Mouse (Mus musculus): ENCODE results near the gene Usp13. TPM values are rescaled to one million over a fixed set of nuclear protein-coding genes. Genes with fewer than 3 reads are reported as not detected.

Usp13 gene
- polyA plus RNA-seq, 1 experiment from 2014 or later: 55.5 TPM

GRCm38 (mm10) chr3:32871081-32871480 is 53.7 kb downstream of the Usp13 start:
- Histone ChIP-seq H3K9me3 (replicated peaks) (no peaks in the 10 kb centered on the region), H3K9ac (no peak overlapping the region), H3K36me3 (peaks cover 22% of the 10 kb centered on the region), H3K27me3 (no peaks in the 10 kb centered on the region), H3K27ac (no peak overlapping the region), H3K4me2 (no peak overlapping the region), H3K4me1 (replicated peaks) (no peaks in the 10 kb centered on the region), H3K4me3 (no peak overlapping the region)
- no peak for ATAC-seq (replicated peaks; ENCODE audit: insufficient number of reproducible peaks, insufficient read depth, low FRiP score, low read depth)
- WGBS: 72% methylated on average over 3 of the region's 3 CpGs

- 90% methylated on average over 8 of the region's 8 CpGs for WGBS
- no peaks in the 10 kb centered on the region for H3K9me3 ChIP-seq (replicated peaks)
- H3K27ac ChIP-seq: no peak overlapping the region
- no peak for ATAC-seq (replicated peaks; ENCODE audit: insufficient number of reproducible peaks, insufficient read depth, low FRiP score, low read depth)
- H3K4me3 ChIP-seq: no peak overlapping the region
- peaks cover 26% of the 10 kb centered on the region for H3K36me3 ChIP-seq
- H3K4me1 ChIP-seq (replicated peaks): no peaks in the 10 kb centered on the region
- H3K27me3 ChIP-seq: no peaks in the 10 kb centered on the region
- no peak overlapping the region for H3K9ac ChIP-seq
- H3K4me2 ChIP-seq: no peak overlapping the region
Observed at GRCm38 (mm10) chr3:32886386-32886785, 69.0 kb downstream of the Usp13 start.

DNA sequence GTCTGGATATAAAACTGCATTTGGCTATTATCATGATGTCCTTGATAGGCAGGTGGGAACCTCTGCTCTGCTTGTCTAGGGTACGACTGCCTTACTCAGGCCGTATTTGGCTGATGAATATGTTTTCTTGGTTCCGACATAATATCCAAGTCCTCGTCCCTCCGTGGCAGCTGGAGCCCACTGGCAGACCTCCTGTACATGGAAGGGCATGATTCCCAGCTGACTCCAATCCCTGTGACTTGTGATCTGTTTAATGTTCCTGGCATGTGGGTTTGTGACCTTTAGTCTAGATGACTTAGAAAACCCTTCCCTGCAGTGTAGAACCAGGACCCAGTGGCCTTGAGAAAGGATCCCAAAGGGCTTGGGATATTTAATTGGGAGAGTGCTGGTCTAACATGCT is 71.5 kb downstream of the Usp13 start:
- no peaks in the 10 kb centered on the region; the same call in 1 of the 2 replicates for H3K4me1 ChIP-seq (replicated peaks)
- no peaks in the 10 kb centered on the region for H3K27me3 ChIP-seq
- no peaks in the 10 kb centered on the region for H3K9me3 ChIP-seq (replicated peaks)
- WGBS: 88% methylated on average over 5 of the region's 5 CpGs
- H3K27ac ChIP-seq: no peak overlapping the region
- H3K4me2 ChIP-seq: no peak overlapping the region
- H3K9ac ChIP-seq: no peak overlapping the region
- no peak overlapping the region for H3K4me3 ChIP-seq
- no peak for ATAC-seq (replicated peaks; ENCODE audit: insufficient number of reproducible peaks, insufficient read depth, low FRiP score, low read depth)
- H3K36me3 ChIP-seq: peaks cover 16% of the 10 kb centered on the region

- H3K36me3 ChIP-seq: peaks cover 26% of the 10 kb centered on the region
- WGBS: 90% methylated on average over 4 of the region's 4 CpGs
- H3K4me1 ChIP-seq (replicated peaks): no peaks in the 10 kb centered on the region; the same call in 1 of the 2 replicates
- H3K27me3 ChIP-seq: no peaks in the 10 kb centered on the region
- H3K27ac ChIP-seq: no peak overlapping the region
- H3K9ac ChIP-seq: no peak overlapping the region
- H3K4me2 ChIP-seq: no peak overlapping the region
- H3K4me3 ChIP-seq: no peak overlapping the region
- H3K9me3 ChIP-seq (replicated peaks): no peaks in the 10 kb centered on the region
- ATAC-seq (replicated peaks; ENCODE audit: insufficient number of reproducible peaks, insufficient read depth, low FRiP score, low read depth): no peak
Observed at GRCm38 (mm10) chr3:32890174-32890573, 72.8 kb downstream of the Usp13 start.

DNA sequence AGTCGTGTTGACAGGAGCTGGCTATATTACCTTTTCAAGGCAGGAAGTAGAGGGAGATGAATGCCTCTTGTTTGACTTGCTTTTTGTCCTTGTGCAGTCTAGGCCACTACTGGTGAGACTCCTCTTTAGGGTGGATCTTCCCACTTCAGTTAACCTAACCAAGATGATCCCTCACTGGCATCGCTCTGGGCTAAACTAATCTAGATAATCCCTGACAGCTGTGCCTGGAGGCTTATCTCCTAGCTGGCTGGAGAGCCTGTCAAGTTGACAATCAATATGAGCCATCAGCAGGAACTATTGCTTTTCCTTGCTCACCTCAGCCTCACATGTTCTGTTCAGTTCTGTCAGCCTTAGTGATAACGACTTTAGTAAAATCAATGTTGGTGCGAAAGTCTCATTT is 86.1 kb downstream of the Usp13 start:
- no peak overlapping the region for H3K27ac ChIP-seq
- no peak overlapping the region for H3K4me2 ChIP-seq
- peaks cover 9% of the 10 kb centered on the region for H3K36me3 ChIP-seq
- no peaks in the 10 kb centered on the region for H3K27me3 ChIP-seq
- H3K9ac ChIP-seq: no peak overlapping the region
- no peaks in the 10 kb centered on the region for H3K9me3 ChIP-seq (replicated peaks)
- ATAC-seq (replicated peaks; ENCODE audit: insufficient number of reproducible peaks, insufficient read depth, low FRiP score, low read depth): no peak
- 48% methylated on average over 4 of the region's 4 CpGs for WGBS
- H3K4me1 ChIP-seq (replicated peaks): peaks cover 25% of the 10 kb centered on the region
- H3K4me3 ChIP-seq: no peak overlapping the region

DNA sequence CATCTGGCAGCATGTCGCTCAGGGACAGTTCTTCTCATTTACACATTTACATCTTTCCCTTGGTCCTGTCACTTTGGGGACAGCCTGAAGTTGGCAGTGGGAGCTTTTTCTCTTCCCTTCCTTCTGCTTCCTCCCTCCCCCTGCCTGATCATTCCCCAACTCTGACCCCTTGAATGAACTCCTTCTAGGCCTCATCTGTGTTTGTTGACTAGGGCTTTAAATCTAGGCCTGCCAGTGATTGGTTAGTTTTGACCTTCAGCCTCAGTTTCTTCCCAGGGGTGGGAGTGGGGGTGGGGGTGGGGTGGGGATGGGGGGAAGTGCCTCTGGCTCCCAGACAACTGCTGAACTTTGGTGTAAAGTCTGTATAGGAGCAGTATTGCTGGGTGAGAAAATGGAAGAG is 87.3 kb downstream of the Usp13 start:
- H3K4me3 ChIP-seq: no peak overlapping the region
- no peaks in the 10 kb centered on the region for H3K27me3 ChIP-seq
- no peak for ATAC-seq (replicated peaks; ENCODE audit: insufficient number of reproducible peaks, insufficient read depth, low FRiP score, low read depth)
- peaks cover 34% of the 10 kb centered on the region for H3K4me1 ChIP-seq (replicated peaks)
- no peaks in the 10 kb centered on the region for H3K9me3 ChIP-seq (replicated peaks)
- 58% methylated on average over 1 of the region's 1 CpGs for WGBS
- peaks cover 9% of the 10 kb centered on the region for H3K36me3 ChIP-seq
- H3K9ac ChIP-seq: no peak overlapping the region
- peak overlapping the region; percentile 53 for H3K27ac ChIP-seq
- H3K4me2 ChIP-seq: no peak overlapping the region

- Histone ChIP-seq H3K27me3 (no peaks in the 10 kb centered on the region), H3K4me1 (replicated peaks) (peaks cover 38% of the 10 kb centered on the region), H3K36me3 (peaks cover 9% of the 10 kb centered on the region), H3K9me3 (replicated peaks) (no peaks in the 10 kb centered on the region), H3K4me2 (no peak overlapping the region), H3K4me3 (no peak overlapping the region), H3K27ac (peak overlapping the region; percentile 39), H3K9ac (no peak overlapping the region)
- no peak for ATAC-seq (replicated peaks; ENCODE audit: insufficient number of reproducible peaks, insufficient read depth, low FRiP score, low read depth)
- 60% methylated on average over 8 of the region's 8 CpGs for whole genome bisulfite sequencing
Observed at GRCm38 (mm10) chr3:32905850-32906779, 88.8 kb downstream of the Usp13 start.

DNA sequence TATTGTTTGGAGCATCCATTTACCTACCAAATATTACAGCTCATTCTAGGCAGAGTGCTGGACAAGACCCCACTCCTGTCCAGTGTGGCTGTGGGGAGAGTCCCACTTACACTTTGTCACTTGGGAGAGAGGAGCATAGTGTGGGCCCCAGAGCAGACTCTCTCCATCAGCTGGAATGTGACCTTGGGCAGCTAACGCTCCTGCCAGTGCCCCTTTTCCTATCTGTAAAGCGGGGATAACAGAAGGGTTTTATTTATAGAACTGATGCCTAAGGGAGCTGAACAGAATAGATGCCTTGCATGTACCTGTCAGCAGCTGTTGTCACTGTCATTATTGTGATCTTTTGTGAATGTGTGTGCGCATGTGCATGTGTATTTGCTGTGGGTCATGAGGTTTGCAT is 91.1 kb downstream of the Usp13 start:
- H3K4me1 ChIP-seq (replicated peaks): peaks cover 38% of the 10 kb centered on the region
- no peaks in the 10 kb centered on the region for H3K9me3 ChIP-seq (replicated peaks)
- peaks cover 9% of the 10 kb centered on the region; the same call in 1 of the 2 replicates for H3K36me3 ChIP-seq
- H3K4me3 ChIP-seq: no peak overlapping the region
- no peaks in the 10 kb centered on the region for H3K27me3 ChIP-seq
- WGBS: 32% methylated on average over 3 of the region's 3 CpGs
- peak; percentile 82 for ATAC-seq (replicated peaks; ENCODE audit: insufficient number of reproducible peaks, insufficient read depth, low FRiP score, low read depth)
- no peak overlapping the region for H3K9ac ChIP-seq
- peak overlapping the region; percentile 34 for H3K4me2 ChIP-seq
- H3K27ac ChIP-seq: peak overlapping the region; percentile 90

DNA sequence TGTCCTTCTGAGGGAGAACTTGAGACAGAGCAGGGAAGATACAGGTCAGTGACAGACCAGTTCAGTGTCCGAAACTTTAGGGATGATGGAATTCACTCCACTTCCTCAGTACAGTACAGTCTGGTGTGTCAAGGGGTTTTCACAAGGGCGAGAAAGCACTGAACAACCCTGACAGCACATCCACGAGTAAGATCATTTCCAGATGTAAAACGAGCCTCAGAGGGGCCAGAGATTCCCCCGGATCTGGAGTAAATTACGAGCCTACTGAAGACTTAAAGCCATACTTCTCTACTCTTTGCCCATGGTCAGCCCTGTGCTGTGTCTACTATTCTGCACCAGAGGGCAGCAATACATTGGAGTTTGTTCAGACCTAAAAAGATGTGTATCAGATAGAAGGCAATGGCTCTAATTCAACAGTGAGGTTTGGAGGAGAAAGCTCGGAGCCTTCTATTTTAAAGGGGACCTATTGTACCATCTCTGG is 92.8 kb downstream of the Usp13 start:
- Histone ChIP-seq H3K9me3 (replicated peaks) (no peaks in the 10 kb centered on the region), H3K4me2 (no peak overlapping the region), H3K9ac (no peak overlapping the region), H3K36me3 (peaks cover 24% of the 10 kb centered on the region), H3K27ac (0 out of 2 replicates have a peak overlapping the region, but pooled peaks have one; percentile 8), H3K4me3 (no peak overlapping the region), H3K4me1 (replicated peaks) (peaks cover 29% of the 10 kb centered on the region), H3K27me3 (no peaks in the 10 kb centered on the region)
- WGBS: 44% methylated on average over 7 of the region's 7 CpGs
- no peak for ATAC-seq (replicated peaks; ENCODE audit: insufficient number of reproducible peaks, insufficient read depth, low FRiP score, low read depth)

- Histone ChIP-seq H3K9ac (no peak overlapping the region), H3K9me3 (replicated peaks) (no peaks in the 10 kb centered on the region), H3K27ac (no peak overlapping the region), H3K36me3 (peaks cover 75% of the 10 kb centered on the region), H3K4me2 (no peak overlapping the region), H3K4me3 (no peak overlapping the region), H3K4me1 (replicated peaks) (no peaks in the 10 kb centered on the region), H3K27me3 (no peaks in the 10 kb centered on the region)
- ATAC-seq (replicated peaks; ENCODE audit: insufficient number of reproducible peaks, insufficient read depth, low FRiP score, low read depth): no peak
- WGBS: 87% methylated on average over 6 of the region's 6 CpGs
Observed at GRCm38 (mm10) chr3:32924168-32924567, 106.8 kb downstream of the Usp13 start.

GRCm38 (mm10) chr3:32939802-32940501 is 122.6 kb downstream of the Usp13 start:
- Histone ChIP-seq H3K4me1 (replicated peaks) (peaks cover 9% of the 10 kb centered on the region), H3K27me3 (no peaks in the 10 kb centered on the region), H3K4me3 (no peak overlapping the region), H3K36me3 (peaks cover 14% of the 10 kb centered on the region; the same call in 1 of the 2 replicates), H3K9me3 (replicated peaks) (no peaks in the 10 kb centered on the region), H3K4me2 (no peak overlapping the region), H3K9ac (no peak overlapping the region), H3K27ac (no peak overlapping the region)
- no peak for ATAC-seq (replicated peaks; ENCODE audit: insufficient number of reproducible peaks, insufficient read depth, low FRiP score, low read depth)
- WGBS: 56% methylated on average over 8 of the region's 8 CpGs

Measured in heart, embryonic 15.5 days (tissue).